Mouse (Mus musculus): ENCODE results near the gene Sh3gl1. TPM values are rescaled to one million over a fixed set of nuclear protein-coding genes. Genes with fewer than 3 reads are reported as not detected.
A peak's percentile ranks its signal among the peaks of the same experiment; 100 is the strongest.

Sh3gl1 gene
- total and polyA plus RNA-seq, 3 experiments, result 41.0 to 78.4 TPM; not detected in 1

GRCm38 (mm10) chr17:56077523-56077922 lies 41.1 kb upstream of the Sh3gl1 start (continued):
- TF ChIP-seq NRF1 (IDR thresholded peaks at IDR 0.05; ENCODE audit: insufficient read depth, low read depth, low read length, poor library complexity, severe bottlenecking) (no peak), MYB (IDR thresholded peaks at IDR 0.05; ENCODE audit: low read depth, low read length) (no peak), HCFC1 (IDR thresholded peaks at IDR 0.05; ENCODE audit: low read depth, low read length) (no peak), MYC (IDR thresholded peaks at IDR 0.05; ENCODE audit: low read depth, low read length) (0 out of 2 replicates have a peak, but pooled peaks have one; percentile 22), GATA1 (IDR thresholded peaks at IDR 0.05; ENCODE audit: low read depth, low read length) (no peak)

GRCm38 (mm10) chr17:56074827-56075208 lies 38.4 kb upstream of the Sh3gl1 start, which contains the start of gene Ubxn6:
TSS of gene Ubxn6 (minus strand) at chr17:56075028.
- Histone ChIP-seq H3K36me3 (ENCODE audit: control insufficient read depth in 1 of 2, insufficient read depth in 2 of 2, low read length in 2 of 2) (peaks cover 0 to 6% of the 10 kb centered on the region in 2 experiments; a peak in 2 of 4 replicates), H3K4me1 (ENCODE audit: control insufficient read depth in 1 of 2, insufficient read depth in 2 of 2, low read length in 2 of 2) (peaks cover 0 to 15% of the 10 kb centered on the region in 2 experiments; a peak in 2 of 4 replicates)
- no peak; the same call in 1 of the 2 replicates for TF ChIP-seq CHD2 (IDR thresholded peaks at IDR 0.05; ENCODE audit: low read length)
- no peak for TF ChIP-seq ZNF384 (IDR thresholded peaks at IDR 0.05; ENCODE audit: low read depth, low read length)
- no peak for TF ChIP-seq CHD1 (IDR thresholded peaks at IDR 0.05; ENCODE audit: low read depth, low read length)
- peak; percentile 97 for TF ChIP-seq USF1 (IDR thresholded peaks at IDR 0.05; ENCODE audit: low read depth, low read length)
- no peak for TF ChIP-seq UBTF (IDR thresholded peaks at IDR 0.05; ENCODE audit: borderline replicate concordance, insufficient read depth, low read depth, low read length)
- TF ChIP-seq CTCF (IDR thresholded peaks at IDR 0.05 in 2 of 3, conservative IDR thresholded peaks at IDR 0.05 in 1 of 3; ENCODE audit: control insufficient read depth in 1 of 3, insufficient read depth in 1 of 3, low read depth in 2 of 3, low read length in 3 of 3, poor library complexity in 1 of 3, severe bottlenecking in 1 of 3), result no peak; a peak in 1 of 6 replicates
- no peak; the same call in 1 of the 2 replicates for TF ChIP-seq TCF12 (IDR thresholded peaks at IDR 0.05; ENCODE audit: low read depth, low read length)
- peak; percentile 85 for TF ChIP-seq ELF1 (IDR thresholded peaks at IDR 0.05; ENCODE audit: low read depth, low read length)
- no peak for TF ChIP-seq RCOR1 (IDR thresholded peaks at IDR 0.05; ENCODE audit: low read depth, low read length)
- peak; percentile 96 for TF ChIP-seq MXI1 (IDR thresholded peaks at IDR 0.05; ENCODE audit: low read depth, low read length)
- peak; percentile 99 for TF ChIP-seq SIN3A (IDR thresholded peaks at IDR 0.05; ENCODE audit: low read length)
- TF ChIP-seq POLR2AphosphoS5 (IDR thresholded peaks at IDR 0.05; ENCODE audit: borderline replicate concordance, low read depth, low read length), result no peak
- no peak for TF ChIP-seq EP300 (IDR thresholded peaks at IDR 0.05; ENCODE audit: low read depth in 1 of 2, low read length in 2 of 2)
- no peak for TF ChIP-seq ZMIZ1 (IDR thresholded peaks at IDR 0.05; ENCODE audit: low read depth, low read length)
- TF ChIP-seq MEF2A (IDR thresholded peaks at IDR 0.05; ENCODE audit: extremely low read depth, insufficient replicate concordance, low read depth, low read length, poor library complexity, severe bottlenecking), result no peak
- TF ChIP-seq HCFC1 (IDR thresholded peaks at IDR 0.05; ENCODE audit: low read depth, low read length), result peak; percentile 89
- no peak; the same call in 1 of the 2 replicates for TF ChIP-seq POLR2AphosphoS2 (IDR thresholded peaks at IDR 0.05; ENCODE audit: low read length)
- TF ChIP-seq SMC3 (IDR thresholded peaks at IDR 0.05; ENCODE audit: low read depth, low read length), result no peak
- TF ChIP-seq ETS1 (IDR thresholded peaks at IDR 0.05; ENCODE audit: low read depth, low read length), result peak; percentile 51; the same call in 1 of the 2 replicates
- peak; percentile 88 for TF ChIP-seq MAX (IDR thresholded peaks at IDR 0.05; ENCODE audit: low read length)
- 0 out of 2 replicates have a peak, but pooled peaks have one; percentile 7 for TF ChIP-seq NRF1 (IDR thresholded peaks at IDR 0.05; ENCODE audit: insufficient read depth, low read depth, low read length, poor library complexity, severe bottlenecking)
- TF ChIP-seq ZKSCAN1 (IDR thresholded peaks at IDR 0.05; ENCODE audit: low read depth, low read length), result no peak
- TF ChIP-seq POLR2A (IDR thresholded peaks at IDR 0.05; ENCODE audit: control insufficient read depth in 1 of 2, insufficient read depth in 1 of 2, low read depth in 1 of 2, low read length in 2 of 2, poor library complexity in 1 of 2), result peak; percentile 75 to 77; a peak in 3 of 4 replicates
- no peak; the same call in 1 of the 2 replicates for TF ChIP-seq KAT2A (conservative IDR thresholded peaks at IDR 0.05; ENCODE audit: low read depth, low read length)
- TF ChIP-seq BHLHE40 (IDR thresholded peaks at IDR 0.05; ENCODE audit: borderline replicate concordance, low read depth, low read length), result peak; percentile 99
- no peak for TF ChIP-seq MYB (IDR thresholded peaks at IDR 0.05; ENCODE audit: low read depth, low read length)
- peak in 1 of 2 experiments; percentile 71; a peak in 2 of 4 replicates for TF ChIP-seq USF2 (IDR thresholded peaks at IDR 0.05; ENCODE audit: borderline replicate concordance in 1 of 2, insufficient read depth in 1 of 2, low read depth in 1 of 2, low read length in 2 of 2)
- TF ChIP-seq MYC (IDR thresholded peaks at IDR 0.05; ENCODE audit: low read depth, low read length), result no peak
- TF ChIP-seq TAL1 (IDR thresholded peaks at IDR 0.05; ENCODE audit: low read length), result no peak
- no peak for TF ChIP-seq GABPA (IDR thresholded peaks at IDR 0.05; ENCODE audit: low read depth, low read length)
- 0 out of 2 replicates have a peak, but pooled peaks have one; percentile 39 for TF ChIP-seq TBP (IDR thresholded peaks at IDR 0.05; ENCODE audit: low read depth, low read length)
- peak; percentile 46; the same call in 1 of the 2 replicates for TF ChIP-seq NELFE (IDR thresholded peaks at IDR 0.05; ENCODE audit: low read depth, low read length)

More at GRCm38 (mm10) chr17:56074827-56075208, 38.4 kb upstream of the Sh3gl1 start, which contains the start of gene Ubxn6:
- peak within 1 kb of the TSS; percentile 95 for H3K9ac ChIP-seq (ENCODE audit: control insufficient read depth, low read depth, low read length, poor library complexity, severe bottlenecking)
- DNase-seq (ENCODE audit: low read depth, low spot score), result peak; percentile 98
- peak within 1 kb of the TSS; percentile 95 for H3K27ac ChIP-seq (ENCODE audit: control insufficient read depth, low read depth, low read length)
- no peaks in the 10 kb centered on the region for H3K27me3 ChIP-seq (ENCODE audit: control insufficient read depth in 1 of 2, insufficient read depth in 2 of 2, low read length in 2 of 2)
- no peaks in the 10 kb centered on the region for H3K9me3 ChIP-seq (replicated peaks; ENCODE audit: insufficient read depth, low read length)
- H3K4me3 ChIP-seq (ENCODE audit: control insufficient read depth in 1 of 2, insufficient read depth in 1 of 2, low read depth in 2 of 2, low read length in 2 of 2), result peak within 1 kb of the TSS; percentile 88 to 92
- H3K79me2 ChIP-seq (ENCODE audit: control insufficient read depth, insufficient read depth, low read length, poor library complexity), result peaks cover 4% of the 10 kb centered on the region
